Mouse (Mus musculus) thymus, adult 18-20 months (tissue): Measurements from ENCODE around the gene Grb10.

Experiments
- DNase-seq, 2 experiments: peaks; one replicate each; pipeline ENCODE4 v3.0.0; 2022; ENCODE audit warnings: mixed read lengths in 2 of 2

Gene Grb10

DNA sequence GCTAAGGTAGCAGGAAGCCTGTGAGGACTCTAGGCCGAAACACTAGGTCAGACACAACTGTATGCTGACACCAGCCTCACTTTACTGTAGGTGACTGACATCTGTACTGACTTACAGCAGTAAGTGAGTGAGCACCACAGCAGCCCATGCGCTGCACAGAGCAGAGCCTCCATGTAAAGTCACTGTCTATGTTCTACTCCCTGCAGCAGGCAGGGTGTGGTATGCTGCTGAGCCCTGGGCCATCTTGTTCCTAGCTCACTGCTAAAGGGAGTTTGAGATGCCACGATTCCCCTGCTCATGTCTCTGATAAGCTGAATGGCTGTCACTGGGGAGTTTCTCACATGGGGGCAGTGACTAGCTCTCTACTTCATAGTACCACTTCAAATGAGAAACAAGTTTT lies 72.3 kb downstream of the Grb10 start:
- no peak for DNase-seq

DNA sequence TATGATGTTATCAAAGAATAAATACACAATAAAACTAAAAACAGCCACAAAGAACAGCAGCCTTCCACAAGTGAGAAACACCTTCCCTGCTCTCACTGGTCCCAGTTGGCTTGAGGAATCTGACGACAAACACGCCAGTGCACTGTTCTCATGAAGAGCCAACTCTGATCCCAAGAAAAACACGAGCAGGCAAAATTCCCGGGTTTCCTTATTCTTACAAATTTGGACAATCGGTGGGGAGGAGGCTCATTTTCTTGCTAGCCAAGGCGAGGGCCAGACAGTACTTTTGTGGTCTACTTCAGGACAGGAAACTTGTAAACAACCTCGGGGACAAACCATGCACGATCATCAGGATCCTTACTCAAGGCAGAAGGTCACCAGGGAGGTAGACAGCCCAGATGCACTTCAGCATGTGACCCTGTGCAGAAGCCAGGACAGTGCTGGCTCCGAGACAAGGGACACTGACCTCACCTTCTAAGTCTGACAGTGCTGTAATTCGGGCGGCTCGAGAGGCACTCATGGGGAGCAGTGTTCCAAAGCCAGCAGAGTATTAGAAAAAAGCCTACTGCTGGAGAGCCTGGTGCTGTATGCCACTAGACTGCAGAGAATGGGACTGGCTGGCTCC lies 72.9 kb downstream of the Grb10 start:
- no peak for DNase-seq

DNA sequence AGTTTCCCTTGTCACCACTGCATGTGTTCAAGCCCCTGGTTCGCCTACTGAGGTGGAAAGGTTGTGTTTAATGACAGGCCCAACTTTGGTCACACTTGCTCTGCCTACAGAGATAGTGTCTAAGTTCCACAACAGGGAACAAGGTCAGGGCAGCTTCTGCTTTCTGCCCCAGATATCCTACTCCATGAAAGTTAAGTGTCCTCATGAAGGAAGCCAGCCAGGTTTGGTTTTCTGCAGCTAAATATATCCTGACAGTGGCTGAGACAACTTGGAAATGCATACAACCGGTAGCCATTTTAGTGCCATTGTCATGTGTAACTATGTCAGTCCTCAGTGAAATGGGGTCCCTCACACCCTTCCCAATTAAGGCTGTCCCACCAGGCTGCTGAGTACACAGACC lies 73.8 kb downstream of the Grb10 start:
- DNase-seq: no peak

DNA sequence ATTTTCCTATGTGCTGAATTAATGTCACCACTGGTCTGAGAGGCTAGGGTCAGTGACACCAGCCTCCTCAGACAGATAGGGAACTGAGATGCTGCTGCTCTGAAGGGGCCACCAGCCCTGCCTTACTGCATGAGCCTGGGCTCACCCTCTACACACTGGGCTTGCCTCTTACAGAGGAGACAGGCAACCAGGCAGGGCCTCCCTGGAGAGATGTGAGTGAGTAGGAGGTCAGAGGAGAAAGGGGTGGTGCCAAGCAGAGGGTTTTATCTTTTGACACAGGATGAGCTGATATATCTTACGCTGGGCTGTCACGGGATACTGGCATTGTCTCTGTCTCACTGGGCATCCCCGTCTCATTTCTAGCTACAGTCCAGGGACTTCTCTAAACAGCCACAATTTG lies 74.9 kb downstream of the Grb10 start:
- no peak for DNase-seq

DNA sequence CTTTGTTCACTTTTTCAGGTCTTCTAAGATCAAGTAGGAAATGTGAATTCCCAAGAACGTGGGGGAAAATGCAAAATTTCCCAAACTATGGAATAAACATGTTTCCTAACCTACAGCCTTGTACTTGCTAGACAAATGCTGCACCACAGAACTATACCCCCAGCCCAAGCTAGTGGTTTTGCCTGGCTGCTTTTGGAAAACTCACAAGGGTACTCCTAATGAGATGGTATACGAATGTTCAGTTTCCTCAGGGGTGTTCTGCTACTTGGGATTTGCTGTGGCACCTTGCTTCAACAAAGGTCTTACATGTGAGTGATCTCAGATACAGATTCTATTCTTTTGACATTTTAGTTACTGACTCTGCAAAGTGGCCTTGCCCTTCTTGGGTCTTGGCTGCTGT lies 75.4 kb downstream of the Grb10 start:
- DNase-seq: no peak

GRCm38 (mm10) chr11:11962629-11962954 lies 75.9 kb downstream of the Grb10 start:
- DNase-seq: no peak

- no peak for DNase-seq
Measured at GRCm38 (mm10) chr11:11961917-11962628, 76.4 kb downstream of the Grb10 start.

DNA sequence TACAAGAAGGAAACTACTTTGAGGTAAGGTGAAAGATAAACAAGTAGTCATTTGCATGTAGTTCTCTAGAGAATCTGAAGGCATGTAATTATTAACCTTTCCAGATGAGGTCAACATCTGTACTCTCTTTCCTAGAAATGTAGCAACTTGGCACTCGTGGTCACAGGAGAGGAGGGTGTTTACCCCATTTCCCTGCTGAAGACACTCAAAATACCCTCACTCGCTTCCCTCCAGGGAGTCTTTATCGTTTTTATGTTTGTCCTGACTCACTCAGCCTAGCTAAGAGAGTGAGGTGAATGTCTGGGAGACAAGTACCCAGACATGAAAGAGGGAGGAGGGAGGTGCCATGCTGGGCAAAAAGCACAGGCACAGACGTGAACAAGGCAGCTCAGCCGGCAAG lies 77.6 kb downstream of the Grb10 start:
- DNase-seq: no peak

- no peak for DNase-seq
Measured at GRCm38 (mm10) chr11:11960227-11960626, 78.3 kb downstream of the Grb10 start.

DNA sequence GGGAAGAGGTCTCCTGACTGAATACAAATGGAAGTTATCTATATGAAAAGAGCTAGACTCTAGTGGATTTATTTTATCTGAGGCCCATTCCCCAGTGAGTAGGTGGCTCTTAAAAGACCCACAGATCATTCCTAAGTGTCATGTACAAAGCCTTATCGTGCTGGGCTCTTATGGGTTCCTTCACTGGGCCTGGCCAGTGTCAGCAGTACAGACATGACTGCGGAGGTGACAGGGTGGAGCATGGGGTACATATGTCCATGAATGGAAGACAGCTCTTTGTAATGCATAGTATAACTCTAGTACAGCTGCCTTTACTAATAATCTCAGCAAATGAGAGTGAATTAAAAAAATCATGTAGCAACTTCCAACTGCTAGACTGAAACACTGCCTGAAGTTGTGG lies 80.0 kb downstream of the Grb10 start:
- no peak for DNase-seq

DNA sequence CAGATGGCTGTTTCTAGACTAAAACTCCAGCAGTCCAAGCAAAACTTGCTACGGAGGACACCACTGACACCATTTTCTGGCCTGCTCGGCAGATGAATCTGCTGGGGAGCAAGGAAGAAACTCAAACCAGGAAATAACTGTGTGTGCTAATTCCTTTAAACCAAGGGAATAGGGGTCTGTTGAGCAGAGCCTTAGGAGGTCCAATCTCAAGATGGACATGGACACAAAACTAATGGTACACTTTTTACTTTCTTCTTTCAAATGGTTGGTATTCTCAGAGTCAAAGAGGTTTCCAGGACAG lies 80.5 kb downstream of the Grb10 start:
- DNase-seq: no peak

DNA sequence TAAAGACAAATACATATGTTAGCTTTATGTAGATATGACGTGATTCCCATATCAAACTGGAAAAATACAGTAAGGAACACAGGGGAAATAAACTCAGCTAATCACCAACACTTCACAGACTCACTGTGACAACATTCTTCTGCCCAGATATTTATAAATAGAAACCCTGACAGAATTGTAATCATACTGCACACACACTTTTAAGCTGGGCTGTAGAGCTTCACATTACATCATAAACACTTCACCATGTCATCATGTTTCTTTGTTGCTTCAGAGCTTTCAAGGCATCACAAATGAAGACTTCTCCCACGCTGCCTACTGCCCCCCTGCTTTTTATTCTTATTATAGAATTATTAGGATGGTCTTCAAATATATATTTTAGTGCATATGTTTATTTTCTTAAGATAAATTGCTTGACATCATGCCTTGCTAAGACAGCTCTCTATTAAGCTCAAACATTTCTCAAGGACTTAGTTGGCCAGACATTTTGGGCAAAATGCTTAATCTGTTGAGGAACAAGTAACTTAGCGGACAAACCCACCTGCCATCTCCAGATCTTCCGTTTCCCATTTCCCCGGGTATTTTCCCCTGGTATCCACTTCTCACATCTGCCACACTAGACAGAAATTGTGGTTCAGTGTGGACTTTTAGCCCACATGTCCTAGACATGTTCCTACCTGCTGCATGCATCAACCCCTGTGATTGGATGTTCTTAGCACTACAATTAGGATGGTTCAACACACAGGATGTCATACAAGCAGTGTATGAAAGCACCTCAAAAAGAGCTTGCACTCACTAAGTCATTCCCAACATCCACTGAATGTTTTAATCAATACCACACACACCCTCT lies 81.0 kb downstream of the Grb10 start:
- no peak for DNase-seq

GRCm38 (mm10) chr11:11955783-11956182 lies 82.7 kb downstream of the Grb10 start:
- DNase-seq: no peak

- no peak for DNase-seq
Measured at GRCm38 (mm10) chr11:11954606-11955005, 83.9 kb downstream of the Grb10 start.

- no peak for DNase-seq
Measured at GRCm38 (mm10) chr11:11954115-11954438, 84.4 kb downstream of the Grb10 start.

- DNase-seq: no peak
Measured at GRCm38 (mm10) chr11:11953364-11954114, 84.9 kb downstream of the Grb10 start.

- DNase-seq: no peak
Measured at GRCm38 (mm10) chr11:11952569-11952968, 85.9 kb downstream of the Grb10 start.

GRCm38 (mm10) chr11:11948988-11949365 lies 89.5 kb downstream of the Grb10 start:
- no peak for DNase-seq

GRCm38 (mm10) chr11:11948321-11948987 lies 90.0 kb downstream of the Grb10 start:
- DNase-seq: no peak

GRCm38 (mm10) chr11:11947857-11948256 lies 90.6 kb downstream of the Grb10 start:
- DNase-seq: no peak

DNA sequence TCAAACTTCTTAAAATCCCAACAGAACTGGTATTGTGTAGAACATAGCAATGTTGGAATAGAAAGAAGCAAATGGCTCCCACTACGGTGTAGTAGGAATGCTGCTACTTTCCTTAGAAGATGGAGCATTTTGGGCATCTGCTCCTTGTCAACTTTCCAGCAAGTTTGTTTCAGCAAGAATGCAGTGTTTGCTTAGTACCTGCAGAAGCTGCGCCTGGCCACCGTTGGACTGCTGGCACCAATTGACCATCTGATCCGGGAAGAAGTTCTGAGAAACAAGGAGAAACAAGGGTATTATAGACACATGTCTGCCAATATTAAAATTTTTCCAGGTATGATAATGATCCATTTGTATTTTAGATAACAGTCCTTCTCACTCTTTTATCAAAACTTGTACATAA lies 92.7 kb downstream of the Grb10 start:
- DNase-seq: no peak

DNA sequence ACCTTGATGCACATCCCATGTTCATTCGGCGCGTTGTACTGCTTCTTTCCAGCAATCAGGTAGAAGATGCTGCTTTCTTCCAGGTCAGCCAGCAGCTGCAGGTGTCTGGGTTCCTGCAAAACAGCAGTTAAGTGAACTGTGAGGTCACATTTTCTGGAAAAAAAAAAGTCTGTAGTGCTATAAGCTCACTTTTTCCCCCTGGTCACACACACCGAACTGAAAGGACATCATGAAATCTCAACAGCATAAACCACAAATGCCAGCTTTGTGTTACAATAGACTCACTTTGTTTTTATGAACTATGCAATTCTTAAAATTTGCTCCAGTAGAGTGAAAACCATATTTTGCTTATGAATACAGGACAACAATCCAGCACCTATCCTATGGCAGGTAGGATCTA lies 93.7 kb downstream of the Grb10 start:
- DNase-seq: no peak

- no peak for DNase-seq
Measured at GRCm38 (mm10) chr11:11944082-11944349, 94.5 kb downstream of the Grb10 start.
